Mouse (Mus musculus) limb, embryonic 15.5 days (tissue): ENCODE data around the gene Slc2a9. TPM values are rescaled to one million over a fixed set of nuclear protein-coding genes. Genes with fewer than 3 reads are reported as not detected.

ENCODE experiments used
- ATAC-seq: fragments of 200-750 bp; cut with Nextera tagmentation; 2 replicates; pipeline ENCODE4 v1.8.0; 2017; ENCODE audit warnings: low read depth, moderate TSS enrichment; ENCODE audit not compliant: insufficient number of reproducible peaks, low FRiP score, low TSS enrichment
- H3K27ac ChIP-seq: fragments of 300-500 bp; sonication (generic); 2 replicates; pipeline ENCODE4 v1.5.1; 2015; ENCODE audit warnings: moderate library complexity, mild to moderate bottlenecking, inconsistent platforms
- H3K27me3 ChIP-seq: fragments of 300-500 bp; sonication (generic); 2 replicates; pipeline ENCODE4 v1.6.1; 2015; ENCODE audit warnings: inconsistent platforms
- H3K36me3 ChIP-seq: fragments of 300-500 bp; sonication (generic); 2 replicates; pipeline ENCODE4 v1.6.1; 2015; ENCODE audit warnings: inconsistent platforms
- H3K4me1 ChIP-seq: fragments of 300-500 bp; sonication (generic); 2 replicates; pipeline ENCODE4 v1.6.1; 2015; ENCODE audit warnings: inconsistent platforms
- H3K4me2 ChIP-seq: fragments of 300-500 bp; sonication (generic); 2 replicates; pipeline ENCODE4 v1.6.1; 2015; ENCODE audit warnings: mild to moderate bottlenecking, inconsistent platforms
- H3K4me3 ChIP-seq: fragments of 300-500 bp; sonication (generic); 2 replicates; pipeline ENCODE4 v1.5.1; 2015; ENCODE audit warnings: mild to moderate bottlenecking, inconsistent platforms
- H3K9ac ChIP-seq: fragments of 300-500 bp; sonication (generic); 2 replicates; pipeline ENCODE4 v1.6.1; 2015; ENCODE audit warnings: inconsistent platforms
- H3K9me3 ChIP-seq: fragments of 300-500 bp; sonication (generic); 2 replicates; pipeline ENCODE4 v1.6.1; 2016; ENCODE audit warnings: inconsistent platforms
- WGBS: fragments of 180-500 bp; shearing (Covaris S2); methylation state at CpG from one replicate; pipeline ENCODE4 v1.1.7; 2015; 5-methylcytosine and 5-hydroxymethylcytosine counted together
- polyA plus RNA-seq: library from polyadenylated mRNA; unstranded; fragments of >200 nt; fragmentation: Nextera tagmentation; extraction: Ambion mirVana; gene quantifications from 2 replicates; pipeline ENCODE4 v1.2.1, GENCODE M21; 2015

Gene Slc2a9
- polyA plus RNA-seq, 1 experiment from 2014 or later = 0.35 TPM

- H3K27me3 ChIP-seq = no peaks in the 10 kb centered on the region
- no peaks in the 10 kb centered on the region for H3K4me1 ChIP-seq
- ATAC-seq = no peak
- no peak overlapping the region for H3K4me2 ChIP-seq
- WGBS = 90% methylated on average over 3 of the region's 3 CpGs
- H3K9ac ChIP-seq = no peak overlapping the region
- no peak overlapping the region for H3K4me3 ChIP-seq
- H3K27ac ChIP-seq = no peak overlapping the region
- peaks cover 98% of the 10 kb centered on the region for H3K36me3 ChIP-seq
- no peaks in the 10 kb centered on the region for H3K9me3 ChIP-seq
Measured at GRCm38 (mm10) chr5:38536822-38537221, 33.9 kb upstream of the Slc2a9 start.

GRCm38 (mm10) chr5:38532084-38532483 is 29.1 kb upstream of the Slc2a9 start:
- Histone ChIP-seq H3K9me3 (no peaks in the 10 kb centered on the region), H3K9ac (no peak overlapping the region), H3K4me3 (no peak overlapping the region), H3K4me1 (no peaks in the 10 kb centered on the region), H3K27ac (no peak overlapping the region), H3K27me3 (no peaks in the 10 kb centered on the region), H3K36me3 (peaks cover 98% of the 10 kb centered on the region), H3K4me2 (no peak overlapping the region)
- ATAC-seq = no peak
- 90% methylated on average over 4 of the region's 4 CpGs for WGBS

- Histone ChIP-seq H3K4me2 (no peak overlapping the region), H3K4me1 (no peaks in the 10 kb centered on the region), H3K9me3 (no peaks in the 10 kb centered on the region), H3K9ac (no peak overlapping the region), H3K27ac (no peak overlapping the region), H3K4me3 (no peak overlapping the region), H3K36me3 (peaks cover 98% of the 10 kb centered on the region), H3K27me3 (no peaks in the 10 kb centered on the region)
- 74% methylated on average over 6 of the region's 6 CpGs for WGBS
- ATAC-seq = no peak; the same call in 1 of the 2 replicates
Measured at GRCm38 (mm10) chr5:38529724-38530428, 26.9 kb upstream of the Slc2a9 start.

GRCm38 (mm10) chr5:38522977-38523376 is 20.0 kb upstream of the Slc2a9 start:
- H3K4me1 ChIP-seq = no peaks in the 10 kb centered on the region
- no peaks in the 10 kb centered on the region for H3K27me3 ChIP-seq
- no peak for ATAC-seq
- no peak overlapping the region for H3K9ac ChIP-seq
- 87% methylated on average over 5 of the region's 5 CpGs for WGBS
- H3K27ac ChIP-seq = no peak overlapping the region
- H3K4me2 ChIP-seq = no peak overlapping the region
- no peak overlapping the region for H3K4me3 ChIP-seq
- H3K9me3 ChIP-seq = no peaks in the 10 kb centered on the region
- peaks cover 31% of the 10 kb centered on the region for H3K36me3 ChIP-seq

GRCm38 (mm10) chr5:38520838-38521237 is 17.9 kb upstream of the Slc2a9 start:
- Histone ChIP-seq H3K4me2 (no peak overlapping the region), H3K27ac (no peak overlapping the region), H3K9ac (no peak overlapping the region), H3K4me1 (no peaks in the 10 kb centered on the region), H3K27me3 (no peaks in the 10 kb centered on the region), H3K9me3 (no peaks in the 10 kb centered on the region), H3K4me3 (no peak overlapping the region), H3K36me3 (peaks cover 9% of the 10 kb centered on the region; the same call in 1 of the 2 replicates)
- no peak for ATAC-seq
- 36% methylated on average over 1 of the region's 1 CpGs for WGBS

GRCm38 (mm10) chr5:38516267-38516666 is 13.3 kb upstream of the Slc2a9 start:
- no peaks in the 10 kb centered on the region for H3K27me3 ChIP-seq
- H3K9ac ChIP-seq = no peak overlapping the region
- H3K4me3 ChIP-seq = no peak overlapping the region
- no peaks in the 10 kb centered on the region for H3K9me3 ChIP-seq
- WGBS = 61% methylated on average over 6 of the region's 6 CpGs
- no peak for ATAC-seq
- H3K36me3 ChIP-seq = no peaks in the 10 kb centered on the region
- H3K27ac ChIP-seq = no peak overlapping the region
- H3K4me1 ChIP-seq = no peaks in the 10 kb centered on the region
- no peak overlapping the region for H3K4me2 ChIP-seq

GRCm38 (mm10) chr5:38512991-38513390 is 10.0 kb upstream of the Slc2a9 start:
- no peaks in the 10 kb centered on the region for H3K27me3 ChIP-seq
- no peak overlapping the region for H3K9ac ChIP-seq
- no peak for ATAC-seq
- WGBS = 0% methylated on average over 2 of the region's 2 CpGs
- no peak overlapping the region for H3K4me3 ChIP-seq
- no peaks in the 10 kb centered on the region for H3K4me1 ChIP-seq
- H3K27ac ChIP-seq = no peak overlapping the region
- H3K36me3 ChIP-seq = no peaks in the 10 kb centered on the region
- H3K4me2 ChIP-seq = no peak overlapping the region
- H3K9me3 ChIP-seq = no peaks in the 10 kb centered on the region

- Histone ChIP-seq H3K4me2 (no peak overlapping the region), H3K9me3 (no peaks in the 10 kb centered on the region), H3K27me3 (no peaks in the 10 kb centered on the region), H3K4me1 (peaks cover 5% of the 10 kb centered on the region), H3K4me3 (no peak overlapping the region), H3K9ac (no peak overlapping the region), H3K27ac (no peak overlapping the region), H3K36me3 (no peaks in the 10 kb centered on the region)
- WGBS = 83% methylated on average over 4 of the region's 4 CpGs
- no peak for ATAC-seq
Measured at GRCm38 (mm10) chr5:38509568-38509967, 6.6 kb upstream of the Slc2a9 start.

GRCm38 (mm10) chr5:38505435-38505765 is 2.5 kb upstream of the Slc2a9 start:
- Histone ChIP-seq H3K9me3 (no peaks in the 10 kb centered on the region), H3K9ac (no peak overlapping the region), H3K27ac (0 out of 2 replicates have a peak overlapping the region, but pooled peaks have one; percentile 17), H3K36me3 (no peaks in the 10 kb centered on the region), H3K27me3 (no peaks in the 10 kb centered on the region), H3K4me3 (no peak overlapping the region), H3K4me1 (peaks cover 5% of the 10 kb centered on the region), H3K4me2 (no peak overlapping the region)
- no peak for ATAC-seq
- WGBS = 64% methylated on average over 3 of the region's 3 CpGs

GRCm38 (mm10) chr5:38504747-38505434 is 1.9 kb upstream of the Slc2a9 start:
- no peak overlapping the region for H3K4me2 ChIP-seq
- WGBS = 46% methylated on average over 6 of the region's 6 CpGs
- no peak for ATAC-seq

GRCm38 (mm10) chr5:38504116-38504515 is 1.2 kb upstream of the Slc2a9 start:
- no peak for ATAC-seq
- Histone ChIP-seq H3K9me3 (no peaks in the 10 kb centered on the region), H3K4me1 (peaks cover 5% of the 10 kb centered on the region), H3K4me3 (no peak overlapping the region), H3K4me2 (no peak overlapping the region), H3K36me3 (no peaks in the 10 kb centered on the region), H3K9ac (no peak overlapping the region), H3K27me3 (no peaks in the 10 kb centered on the region), H3K27ac (no peak overlapping the region)
- WGBS = 78% methylated on average over 1 of the region's 1 CpGs

More at GRCm38 (mm10) chr5:38504747-38505434, 1.9 kb upstream of the Slc2a9 start:
- no peak overlapping the region for H3K9ac ChIP-seq
- H3K4me1 ChIP-seq = peaks cover 5% of the 10 kb centered on the region
- H3K9me3 ChIP-seq = no peaks in the 10 kb centered on the region
- H3K4me3 ChIP-seq = no peak overlapping the region
- H3K27me3 ChIP-seq = no peaks in the 10 kb centered on the region
- 0 out of 2 replicates have a peak overlapping the region, but pooled peaks have one; percentile 17 for H3K27ac ChIP-seq
- H3K36me3 ChIP-seq = no peaks in the 10 kb centered on the region

- no peaks in the 10 kb centered on the region for H3K36me3 ChIP-seq
- no peak overlapping the region for H3K4me3 ChIP-seq
- H3K9ac ChIP-seq = no peak overlapping the region
- no peaks in the 10 kb centered on the region for H3K9me3 ChIP-seq
- no peak for ATAC-seq
- H3K27ac ChIP-seq = no peak overlapping the region
- H3K4me1 ChIP-seq = no peaks in the 10 kb centered on the region
- H3K4me2 ChIP-seq = no peak overlapping the region
- 90% methylated on average over 8 of the region's 8 CpGs for WGBS
- H3K27me3 ChIP-seq = no peaks in the 10 kb centered on the region
Measured at GRCm38 (mm10) chr5:38500043-38500442, 2.9 kb downstream of the Slc2a9 start.
